Mouse (Mus musculus): Measurements from ENCODE around the gene Nol3. TPM values are rescaled to one million over a fixed set of nuclear protein-coding genes. Genes with fewer than 3 reads are reported as not detected.

Gene Nol3
- polyA plus RNA-seq, 1 experiment from 2014 or later = 2.9 TPM

- DNase-seq (ENCODE audit: low spot score) = no peak
Measured at GRCm38 (mm10) chr8:105306146-105306691, 30.3 kb downstream of the Nol3 start.

GRCm38 (mm10) chr8:105307670-105308069 lies 31.7 kb downstream of the Nol3 start:
- DNase-seq (ENCODE audit: low spot score) = no peak
- ATAC-seq = no peak
- no peak overlapping the region for H3K9ac ChIP-seq (ENCODE audit: low read length)
- WGBS = 95% methylated on average over 13 of the region's 13 CpGs
- H3K4me3 ChIP-seq (ENCODE audit: low read depth, low read length) = no peak overlapping the region
- 0 out of 2 replicates have a peak, but pooled peaks cover 3% of the 10 kb centered on the region for H3K4me1 ChIP-seq (ENCODE audit: control insufficient read depth, insufficient read depth, low read length)
- H3K27ac ChIP-seq (ENCODE audit: low read depth, low read length) = no peak overlapping the region
- no peaks in the 10 kb centered on the region for H3K9me3 ChIP-seq (replicated peaks; ENCODE audit: control insufficient read depth, low read length)
- peaks cover 66% of the 10 kb centered on the region for H3K36me3 ChIP-seq (ENCODE audit: control insufficient read depth, insufficient read depth, low read length)
- H3K27me3 ChIP-seq (replicated peaks; ENCODE audit: control insufficient read depth, insufficient read depth, low read length) = no peaks in the 10 kb centered on the region
- no peak overlapping the region for H3K4me2 ChIP-seq (ENCODE audit: low read length)

More at GRCm38 (mm10) chr8:105306146-105306691, 30.3 kb downstream of the Nol3 start:
- 0 out of 2 replicates have a peak, but pooled peaks have one; percentile 6 for ATAC-seq
- Histone ChIP-seq H3K9me3 (replicated peaks; ENCODE audit: control insufficient read depth, low read length) (no peaks in the 10 kb centered on the region), H3K4me3 (ENCODE audit: low read depth, low read length) (no peak overlapping the region), H3K4me1 (ENCODE audit: control insufficient read depth, insufficient read depth, low read length) (0 out of 2 replicates have a peak, but pooled peaks cover 3% of the 10 kb centered on the region), H3K4me2 (ENCODE audit: low read length) (peak overlapping the region; percentile 36), H3K27ac (ENCODE audit: low read depth, low read length) (no peak overlapping the region), H3K27me3 (replicated peaks; ENCODE audit: control insufficient read depth, insufficient read depth, low read length) (no peaks in the 10 kb centered on the region), H3K36me3 (ENCODE audit: control insufficient read depth, insufficient read depth, low read length) (peaks cover 69% of the 10 kb centered on the region), H3K9ac (ENCODE audit: low read length) (no peak overlapping the region; the same call in 1 of the 2 replicates)
- 74% methylated on average over 5 of the region's 5 CpGs for WGBS

- H3K4me3 ChIP-seq (ENCODE audit: low read depth, low read length) = no peak overlapping the region
- DNase-seq (ENCODE audit: low spot score) = no peak
- no peaks in the 10 kb centered on the region for H3K9me3 ChIP-seq (replicated peaks; ENCODE audit: control insufficient read depth, low read length)
Measured at GRCm38 (mm10) chr8:105308428-105308827, 32.5 kb downstream of the Nol3 start.

DNA sequence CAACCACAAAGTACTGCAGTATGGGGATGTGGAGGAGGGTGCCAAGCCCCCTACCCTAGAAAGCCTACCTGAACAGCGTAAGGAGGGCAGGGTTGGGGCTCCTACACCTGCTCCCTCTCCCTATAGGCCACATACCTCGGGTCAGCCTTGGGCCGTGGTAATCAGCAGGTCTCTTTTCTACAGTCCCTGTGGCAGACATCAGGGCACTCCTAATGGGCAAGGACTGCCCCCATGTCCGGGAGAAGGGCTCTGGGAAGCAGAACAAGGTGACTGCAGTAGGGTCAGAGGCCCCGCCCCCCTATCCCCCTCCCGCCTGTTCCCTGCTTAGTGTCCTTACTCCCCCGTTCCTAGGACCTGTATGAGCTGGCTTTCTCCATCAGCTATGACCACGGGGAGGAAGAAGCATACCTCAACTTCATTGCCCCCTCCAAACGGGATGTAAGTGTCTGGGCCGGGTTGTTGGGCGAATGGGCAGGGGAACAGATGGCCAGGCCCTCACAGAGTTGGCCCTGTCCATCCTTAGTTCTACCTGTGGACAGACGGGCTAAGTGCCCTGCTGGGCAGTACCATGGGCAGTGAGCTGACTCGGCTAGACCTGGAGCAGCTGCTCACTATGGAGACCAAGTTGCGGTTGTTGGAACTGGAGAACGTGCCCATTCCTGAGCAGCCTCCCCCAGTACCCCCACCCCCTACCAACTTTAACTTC lies 33.4 kb downstream of the Nol3 start:
- 81% methylated on average over 15 of the region's 15 CpGs for WGBS
- Histone ChIP-seq H3K27me3 (replicated peaks; ENCODE audit: control insufficient read depth, insufficient read depth, low read length) (no peaks in the 10 kb centered on the region), H3K4me1 (ENCODE audit: control insufficient read depth, insufficient read depth, low read length) (0 out of 2 replicates have a peak, but pooled peaks cover 3% of the 10 kb centered on the region), H3K4me2 (ENCODE audit: low read length) (no peak overlapping the region), H3K27ac (ENCODE audit: low read depth, low read length) (no peak overlapping the region), H3K36me3 (ENCODE audit: control insufficient read depth, insufficient read depth, low read length) (peaks cover 68% of the 10 kb centered on the region), H3K9ac (ENCODE audit: low read length) (no peak overlapping the region), H3K4me3 (ENCODE audit: low read depth, low read length) (no peak overlapping the region), H3K9me3 (replicated peaks; ENCODE audit: control insufficient read depth, low read length) (no peaks in the 10 kb centered on the region)
- DNase-seq (ENCODE audit: low spot score) (no peak), ATAC-seq (no peak)

More at GRCm38 (mm10) chr8:105308428-105308827, 32.5 kb downstream of the Nol3 start:
- Histone ChIP-seq H3K4me1 (ENCODE audit: control insufficient read depth, insufficient read depth, low read length) (0 out of 2 replicates have a peak, but pooled peaks cover 3% of the 10 kb centered on the region), H3K27me3 (replicated peaks; ENCODE audit: control insufficient read depth, insufficient read depth, low read length) (no peaks in the 10 kb centered on the region), H3K36me3 (ENCODE audit: control insufficient read depth, insufficient read depth, low read length) (peaks cover 66% of the 10 kb centered on the region), H3K4me2 (ENCODE audit: low read length) (no peak overlapping the region), H3K9ac (ENCODE audit: low read length) (no peak overlapping the region), H3K27ac (ENCODE audit: low read depth, low read length) (no peak overlapping the region)
- ATAC-seq = no peak
- 96% methylated on average over 10 of the region's 10 CpGs for WGBS

GRCm38 (mm10) chr8:105310118-105310517 lies 34.2 kb downstream of the Nol3 start:
- Histone ChIP-seq H3K9me3 (replicated peaks; ENCODE audit: control insufficient read depth, low read length) (no peaks in the 10 kb centered on the region), H3K4me1 (ENCODE audit: control insufficient read depth, insufficient read depth, low read length) (0 out of 2 replicates have a peak, but pooled peaks cover 3% of the 10 kb centered on the region), H3K36me3 (ENCODE audit: control insufficient read depth, insufficient read depth, low read length) (peaks cover 69% of the 10 kb centered on the region), H3K27me3 (replicated peaks; ENCODE audit: control insufficient read depth, insufficient read depth, low read length) (no peaks in the 10 kb centered on the region), H3K27ac (ENCODE audit: low read depth, low read length) (no peak overlapping the region), H3K9ac (ENCODE audit: low read length) (no peak overlapping the region), H3K4me3 (ENCODE audit: low read depth, low read length) (no peak overlapping the region), H3K4me2 (ENCODE audit: low read length) (no peak overlapping the region)
- DNase-seq (ENCODE audit: low spot score) = no peak
- ATAC-seq = no peak
- WGBS = 86% methylated on average over 8 of the region's 8 CpGs

GRCm38 (mm10) chr8:105311718-105312117 lies 35.8 kb downstream of the Nol3 start:
- H3K27ac ChIP-seq (ENCODE audit: low read depth, low read length) = no peak overlapping the region
- ATAC-seq (no peak), DNase-seq (ENCODE audit: low spot score) (no peak)
- no peaks in the 10 kb centered on the region for H3K4me1 ChIP-seq (ENCODE audit: control insufficient read depth, insufficient read depth, low read length)
- no peak overlapping the region for H3K4me2 ChIP-seq (ENCODE audit: low read length)
- H3K9me3 ChIP-seq (replicated peaks; ENCODE audit: control insufficient read depth, low read length) = no peaks in the 10 kb centered on the region
- WGBS = 83% methylated on average over 1 of the region's 1 CpGs
- no peak overlapping the region for H3K9ac ChIP-seq (ENCODE audit: low read length)
- H3K27me3 ChIP-seq (replicated peaks; ENCODE audit: control insufficient read depth, insufficient read depth, low read length) = no peaks in the 10 kb centered on the region
- peaks cover 79% of the 10 kb centered on the region for H3K36me3 ChIP-seq (ENCODE audit: control insufficient read depth, insufficient read depth, low read length)
- no peak overlapping the region for H3K4me3 ChIP-seq (ENCODE audit: low read depth, low read length)

GRCm38 (mm10) chr8:105312891-105313481 lies 37.0 kb downstream of the Nol3 start:
- Histone ChIP-seq H3K4me1 (ENCODE audit: control insufficient read depth, insufficient read depth, low read length) (no peaks in the 10 kb centered on the region), H3K4me3 (ENCODE audit: low read depth, low read length) (no peak overlapping the region), H3K9ac (ENCODE audit: low read length) (no peak overlapping the region), H3K27me3 (replicated peaks; ENCODE audit: control insufficient read depth, insufficient read depth, low read length) (no peaks in the 10 kb centered on the region), H3K27ac (ENCODE audit: low read depth, low read length) (no peak overlapping the region), H3K9me3 (replicated peaks; ENCODE audit: control insufficient read depth, low read length) (no peaks in the 10 kb centered on the region), H3K36me3 (ENCODE audit: control insufficient read depth, insufficient read depth, low read length) (peaks cover 74% of the 10 kb centered on the region), H3K4me2 (ENCODE audit: low read length) (no peak overlapping the region)
- 93% methylated on average over 8 of the region's 8 CpGs for WGBS
- DNase-seq (ENCODE audit: low spot score) (no peak), ATAC-seq (no peak)

DNA sequence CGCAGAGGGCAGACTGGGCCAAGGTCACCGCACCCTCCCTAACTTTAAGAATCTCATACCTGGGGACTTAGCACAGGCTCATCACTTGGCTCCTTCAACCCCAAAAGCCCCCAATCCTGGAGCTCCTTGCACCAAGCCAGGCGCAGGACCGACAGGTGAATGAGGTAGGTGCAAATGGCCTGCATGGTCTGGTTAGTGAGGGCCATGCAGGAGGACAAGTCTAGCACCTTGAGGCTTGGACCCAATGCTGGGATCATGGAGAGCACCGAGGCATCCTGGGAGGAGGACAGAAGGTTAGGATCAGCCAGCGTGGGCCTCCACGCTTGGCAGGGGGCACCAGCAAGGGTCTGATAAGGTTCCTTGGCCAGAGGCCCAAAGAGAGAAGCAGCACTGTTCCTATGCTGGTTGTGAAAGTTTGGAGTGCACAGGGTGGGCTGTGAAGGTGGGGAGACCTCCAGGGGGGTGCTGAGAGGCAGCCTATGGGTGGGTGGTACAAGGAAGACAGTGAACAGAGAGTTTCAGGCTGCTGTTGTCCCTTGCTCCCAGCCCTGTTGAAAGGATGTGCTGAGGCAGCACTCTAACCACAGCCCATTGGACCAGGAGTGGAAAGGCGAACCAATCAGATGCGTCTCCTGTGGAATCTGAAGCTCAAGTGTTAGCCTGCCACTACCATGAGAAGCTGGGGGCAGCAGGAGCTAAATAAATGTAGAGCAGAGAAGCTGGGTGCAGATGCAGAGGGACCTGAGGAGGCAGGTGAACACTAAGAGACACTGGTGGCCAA lies 37.9 kb downstream of the Nol3 start:
- no peak overlapping the region for H3K27ac ChIP-seq (ENCODE audit: low read depth, low read length)
- WGBS = 87% methylated on average over 9 of the region's 9 CpGs
- no peak overlapping the region for H3K4me3 ChIP-seq (ENCODE audit: low read depth, low read length)
- no peak overlapping the region for H3K9ac ChIP-seq (ENCODE audit: low read length)
- H3K9me3 ChIP-seq (replicated peaks; ENCODE audit: control insufficient read depth, low read length) = no peaks in the 10 kb centered on the region
- peaks cover 72% of the 10 kb centered on the region for H3K36me3 ChIP-seq (ENCODE audit: control insufficient read depth, insufficient read depth, low read length)
- no peak overlapping the region for H3K4me2 ChIP-seq (ENCODE audit: low read length)
- H3K4me1 ChIP-seq (ENCODE audit: control insufficient read depth, insufficient read depth, low read length) = no peaks in the 10 kb centered on the region
- no peak for DNase-seq (ENCODE audit: low spot score)
- no peaks in the 10 kb centered on the region for H3K27me3 ChIP-seq (replicated peaks; ENCODE audit: control insufficient read depth, insufficient read depth, low read length)
- ATAC-seq = no peak
